Mouse (Mus musculus) layer of hippocampus, adult 2 months (tissue): ENCODE measurements around the gene Rps16. TPM values are rescaled to one million over a fixed set of nuclear protein-coding genes. Genes with fewer than 3 reads are reported as not detected.

Experiments
- DNase-seq, 2 experiments: peaks; one replicate each; pipeline ENCODE4 v3.0.0; 2022; ENCODE audit warnings: low spot score in 2 of 2
- H3K27ac ChIP-seq: fragments of 200-600 bp; 2 replicates; pipeline ENCODE4 v1.8.1; 2022
- H3K4me3 ChIP-seq: fragments of 200-600 bp; 2 replicates; pipeline ENCODE4 v1.8.1; 2022; ENCODE audit warnings: mild to moderate bottlenecking
- CTCF ChIP-seq: fragments of 200-600 bp; conservative IDR thresholded peaks from 2 replicates; pipeline ENCODE4 v1.8.1; 2022; ENCODE audit warnings: antibody characterized with exemption, mild to moderate bottlenecking, moderate library complexity
- total RNA-seq, 2 experiments: library from RNA; stranded (reverse); gene quantifications; 2 replicates each; pipeline ENCODE4 v1.2.3; 2021

The Rps16 gene
- total RNA-seq, 2 experiments from 2014 or later, result 490 to 496 TPM

- DNase-seq, result no peak
- Histone ChIP-seq H3K4me3 (no peak overlapping the region), H3K27ac (no peak overlapping the region)
- peak; percentile 67 for TF ChIP-seq CTCF
Observed at GRCm38 (mm10) chr7:28326457-28326856, 24.0 kb upstream of the Rps16 start.

GRCm38 (mm10) chr7:28328260-28328659, 22.2 kb upstream of the Rps16 start:
- no peak for DNase-seq
- H3K4me3 ChIP-seq, result no peak overlapping the region
- TF ChIP-seq CTCF, result no peak

GRCm38 (mm10) chr7:28334534-28334933, 15.9 kb upstream of the Rps16 start:
- H3K4me3 ChIP-seq, result no peak overlapping the region
- no peak for TF ChIP-seq CTCF
- no peak overlapping the region for H3K27ac ChIP-seq
- DNase-seq, result no peak

More at GRCm38 (mm10) chr7:28328260-28328659, 22.2 kb upstream of the Rps16 start:
- no peak overlapping the region for H3K27ac ChIP-seq

GRCm38 (mm10) chr7:28335471-28335870, 15.0 kb upstream of the Rps16 start:
- TF ChIP-seq CTCF, result no peak
- Histone ChIP-seq H3K4me3 (no peak overlapping the region), H3K27ac (no peak overlapping the region)
- no peak for DNase-seq

GRCm38 (mm10) chr7:28338108-28338998, 12.1 kb upstream of the Rps16 start, which contains the start of gene Supt5:
TSS of gene Supt5 (minus strand) at chr7:28338746.
- H3K27ac ChIP-seq, result peak within 1 kb of the TSS; percentile 97
- no peak for TF ChIP-seq CTCF

GRCm38 (mm10) chr7:28339213-28339917, 11.1 kb upstream of the Rps16 start:
- H3K27ac ChIP-seq, result peak overlapping the region; percentile 97
- peak overlapping the region; percentile 82 for H3K4me3 ChIP-seq

More at GRCm38 (mm10) chr7:28338108-28338998, 12.1 kb upstream of the Rps16 start, which contains the start of gene Supt5:
- peak; percentile 96 to 97 for DNase-seq
- peak within 1 kb of the TSS; percentile 82 for H3K4me3 ChIP-seq

GRCm38 (mm10) chr7:28341381-28341780, 9.1 kb upstream of the Rps16 start:
- no peak for DNase-seq
- Histone ChIP-seq H3K4me3 (no peak overlapping the region), H3K27ac (no peak overlapping the region)
- TF ChIP-seq CTCF, result no peak

More at GRCm38 (mm10) chr7:28339213-28339917, 11.1 kb upstream of the Rps16 start:
- peak; percentile 65 for TF ChIP-seq CTCF
- DNase-seq, result no peak

- TF ChIP-seq CTCF, result peak; percentile 88
- DNase-seq, result peak in 1 of 2 experiments; percentile 59
- H3K27ac ChIP-seq, result no peak overlapping the region
- no peak overlapping the region for H3K4me3 ChIP-seq
Observed at GRCm38 (mm10) chr7:28344637-28345036, 5.8 kb upstream of the Rps16 start.

- DNase-seq, result no peak
Observed at GRCm38 (mm10) chr7:28347746-28348145, 2.7 kb upstream of the Rps16 start.

GRCm38 (mm10) chr7:28348601-28349000, 1.9 kb upstream of the Rps16 start:
- no peak for DNase-seq
- Histone ChIP-seq H3K4me3 (no peak overlapping the region), H3K27ac (no peak overlapping the region)
- peak; percentile 55 for TF ChIP-seq CTCF

More at GRCm38 (mm10) chr7:28347746-28348145, 2.7 kb upstream of the Rps16 start:
- TF ChIP-seq CTCF, result no peak
- Histone ChIP-seq H3K27ac (no peak overlapping the region), H3K4me3 (no peak overlapping the region)

- Histone ChIP-seq H3K27ac (peak overlapping the region; percentile 90; the same call in 1 of the 2 replicates), H3K4me3 (peak overlapping the region; percentile 83)
- TF ChIP-seq CTCF, result no peak
- no peak for DNase-seq
Observed at GRCm38 (mm10) chr7:28351676-28352191, 1.3 kb downstream of the Rps16 start.

GRCm38 (mm10) chr7:28353267-28353666, 2.8 kb downstream of the Rps16 start:
- peak; percentile 22; the same call in 1 of the 2 replicates for TF ChIP-seq CTCF
- H3K27ac ChIP-seq, result no peak overlapping the region
- DNase-seq, result no peak
- no peak overlapping the region for H3K4me3 ChIP-seq

GRCm38 (mm10) chr7:28354113-28354581, 3.7 kb downstream of the Rps16 start:
- Histone ChIP-seq H3K27ac (no peak overlapping the region), H3K4me3 (no peak overlapping the region)
- no peak for DNase-seq
- TF ChIP-seq CTCF, result no peak
